Mouse (Mus musculus): ENCODE results near the gene Tmem223.
A peak's percentile ranks its signal among the peaks of the same experiment; 100 is the strongest.

DNA sequence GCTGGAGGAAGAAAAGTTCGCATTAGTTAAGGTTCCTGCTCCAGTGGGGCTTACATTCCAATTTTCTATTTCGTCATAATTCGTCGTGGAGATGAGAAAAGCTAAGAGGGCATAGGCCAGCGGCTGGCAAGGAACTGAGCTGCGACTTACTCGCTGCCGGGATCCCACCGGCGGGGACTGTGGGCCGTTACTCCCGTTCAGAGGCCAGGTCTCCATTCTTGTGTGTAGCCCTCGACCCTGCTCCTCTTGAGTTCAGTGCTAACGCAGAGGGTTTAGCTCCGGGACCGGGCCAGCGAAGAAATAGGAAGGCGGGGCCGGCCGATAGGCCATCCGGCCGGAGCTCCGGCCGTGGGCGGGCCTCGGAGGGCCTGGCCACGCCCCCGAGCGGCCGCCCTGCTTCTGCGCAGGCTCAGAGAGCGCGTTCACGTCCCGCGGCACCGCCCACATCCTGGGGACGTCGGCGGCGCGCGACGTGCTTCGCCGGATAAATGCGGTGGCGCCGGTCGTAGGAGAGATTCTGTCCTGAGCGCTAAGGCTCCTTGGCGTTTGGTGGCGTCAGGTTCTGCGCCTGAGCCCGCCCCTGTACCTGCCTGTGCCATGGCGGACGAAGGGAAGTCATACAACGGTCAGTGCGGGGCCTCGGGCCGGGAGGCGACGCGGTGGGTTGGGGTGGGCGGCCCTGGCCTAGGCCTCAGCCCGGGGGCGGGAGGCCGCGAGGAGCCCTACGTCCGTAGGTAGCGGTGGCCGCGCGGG is 14.0 kb upstream of the Tmem223 start, which contains the start of gene Nxf1:
- TF ChIP-seq CTCF (IDR thresholded peaks at IDR 0.05; ENCODE audit: extremely low read depth, insufficient read depth, low read length) (no peak), POLR2A (IDR thresholded peaks at IDR 0.05; ENCODE audit: extremely low read depth, insufficient read depth, low read length) (peak; percentile 94)

Data from cortical plate, adult 2 months (tissue).